Mouse (Mus musculus) large intestine, adult 2 months (tissue): Measurements from ENCODE around the gene Tbx21. TPM values are rescaled to one million over a fixed set of nuclear protein-coding genes. Genes with fewer than 3 reads are reported as not detected.

ENCODE experiments used
- DNase-seq: peaks from one replicate; pipeline ENCODE4 v3.0.0-alpha.2; 2012; ENCODE audit warnings: low read depth, low spot score
- WGBS: fragments of 180-500 bp; shearing (Covaris S2); methylation state at CpG from one replicate; pipeline ENCODE4 v1.1.7; 2018; 5-methylcytosine and 5-hydroxymethylcytosine counted together
- polyA plus RNA-seq: library from polyadenylated mRNA; depleted of rRNA; stranded (reverse); fragments of >200 nt; gene quantifications from 2 replicates; pipeline ENCODE4 v1.2.3, GENCODE M21; 2012

Gene Tbx21
- polyA plus RNA-seq, 1 experiment: 0.92 TPM

GRCm38 (mm10) chr11:97138554-97139226 lies 23.6 kb upstream of the Tbx21 start:
- 27% methylated on average over 69 of the region's 69 CpGs for WGBS
- no peak for DNase-seq

GRCm38 (mm10) chr11:97133270-97133669 lies 18.1 kb upstream of the Tbx21 start:
- WGBS: 32% methylated on average over 5 of the region's 5 CpGs

GRCm38 (mm10) chr11:97132185-97132584 lies 17.1 kb upstream of the Tbx21 start:
- DNase-seq: no peak
- WGBS: 23% methylated on average over 6 of the region's 6 CpGs

More at GRCm38 (mm10) chr11:97133270-97133669, 18.1 kb upstream of the Tbx21 start:
- DNase-seq: no peak

- WGBS: 58% methylated on average over 2 of the region's 2 CpGs
Measured at GRCm38 (mm10) chr11:97131683-97132082, 16.6 kb upstream of the Tbx21 start.

GRCm38 (mm10) chr11:97130318-97130717 lies 15.2 kb upstream of the Tbx21 start:
- no peak for DNase-seq
- 66% methylated on average over 7 of the region's 7 CpGs for WGBS

More at GRCm38 (mm10) chr11:97131683-97132082, 16.6 kb upstream of the Tbx21 start:
- DNase-seq: no peak

GRCm38 (mm10) chr11:97128956-97129355 lies 13.8 kb upstream of the Tbx21 start:
- 76% methylated on average over 3 of the region's 3 CpGs for WGBS
- DNase-seq: no peak

- DNase-seq: no peak
- 31% methylated on average over 19 of the region's 19 CpGs for WGBS
Measured at GRCm38 (mm10) chr11:97127470-97128223, 12.5 kb upstream of the Tbx21 start.

- DNase-seq: peak; percentile 40
- WGBS: under 1% methylated on average over 32 of the region's 32 CpGs
Measured at GRCm38 (mm10) chr11:97126645-97127468, 11.7 kb upstream of the Tbx21 start.

- DNase-seq: no peak
- 70% methylated on average over 10 of the region's 10 CpGs for WGBS
Measured at GRCm38 (mm10) chr11:97124266-97125036, 9.3 kb upstream of the Tbx21 start.

GRCm38 (mm10) chr11:97123282-97123890 lies 8.3 kb upstream of the Tbx21 start:
- 25% methylated on average over 11 of the region's 11 CpGs for WGBS
- no peak for DNase-seq

GRCm38 (mm10) chr11:97120641-97121040 lies 5.5 kb upstream of the Tbx21 start:
- WGBS: 73% methylated on average over 3 of the region's 3 CpGs
- DNase-seq: no peak

- WGBS: 62% methylated on average over 10 of the region's 10 CpGs
Measured at GRCm38 (mm10) chr11:97120221-97120620, 5.1 kb upstream of the Tbx21 start.

GRCm38 (mm10) chr11:97115797-97116196 lies 666 bp upstream of the Tbx21 start:
- no peak for DNase-seq
- 10% methylated on average over 11 of the region's 11 CpGs for WGBS

More at GRCm38 (mm10) chr11:97120221-97120620, 5.1 kb upstream of the Tbx21 start:
- DNase-seq: no peak

GRCm38 (mm10) chr11:97112519-97113125 lies 2.5 kb downstream of the Tbx21 start:
- DNase-seq: no peak
- WGBS: 82% methylated on average over 9 of the region's 9 CpGs

- 76% methylated on average over 16 of the region's 16 CpGs for WGBS
Measured at GRCm38 (mm10) chr11:97108976-97109375, 6.2 kb downstream of the Tbx21 start.

GRCm38 (mm10) chr11:97104091-97104483 lies 11.0 kb downstream of the Tbx21 start:
- 88% methylated on average over 9 of the region's 9 CpGs for WGBS

More at GRCm38 (mm10) chr11:97108976-97109375, 6.2 kb downstream of the Tbx21 start:
- DNase-seq: no peak

GRCm38 (mm10) chr11:97103163-97104090 lies 11.7 kb downstream of the Tbx21 start:
- WGBS: 91% methylated on average over 10 of the region's 10 CpGs

More at GRCm38 (mm10) chr11:97104091-97104483, 11.0 kb downstream of the Tbx21 start:
- no peak for DNase-seq

More at GRCm38 (mm10) chr11:97103163-97104090, 11.7 kb downstream of the Tbx21 start:
- no peak for DNase-seq
